Mouse (Mus musculus) layer of hippocampus, adult 8-10 months (tissue): Measurements from ENCODE around the gene Tle2. TPM values are rescaled to one million over a fixed set of nuclear protein-coding genes. Genes with fewer than 3 reads are reported as not detected.

ENCODE experiments used
- DNase-seq, 2 experiments: peaks; one replicate each; pipeline ENCODE4 v3.0.0; 2022; ENCODE audit warnings: low spot score in 2 of 2
- total RNA-seq, 4 experiments: library from RNA; stranded (reverse); gene quantifications; 2 replicates each; pipeline ENCODE4 v1.2.4; 2022

Gene Tle2
- total RNA-seq, 4 experiments from 2014 or later = 34.5 to 59.9 (median 38.5) TPM

- DNase-seq = no peak
Observed at GRCm38 (mm10) chr10:81572975-81573374, 1.4 kb upstream of the Tle2 start.

GRCm38 (mm10) chr10:81575208-81575631 is 859 bp downstream of the Tle2 start:
- DNase-seq = no peak

GRCm38 (mm10) chr10:81575695-81576094 is 1.3 kb downstream of the Tle2 start:
- DNase-seq = no peak

- no peak for DNase-seq
Observed at GRCm38 (mm10) chr10:81579967-81580366, 5.6 kb downstream of the Tle2 start.

- DNase-seq = no peak
Observed at GRCm38 (mm10) chr10:81580441-81581070, 6.2 kb downstream of the Tle2 start.

- no peak for DNase-seq
Observed at GRCm38 (mm10) chr10:81583347-81583746, 9.0 kb downstream of the Tle2 start.

GRCm38 (mm10) chr10:81588739-81589138 is 14.4 kb downstream of the Tle2 start:
- DNase-seq = no peak

GRCm38 (mm10) chr10:81591846-81592245 is 17.5 kb downstream of the Tle2 start:
- no peak for DNase-seq

GRCm38 (mm10) chr10:81592631-81593030 is 18.3 kb downstream of the Tle2 start:
- no peak for DNase-seq

- no peak for DNase-seq
Observed at GRCm38 (mm10) chr10:81593223-81593622, 18.9 kb downstream of the Tle2 start.

GRCm38 (mm10) chr10:81593935-81594334 is 19.6 kb downstream of the Tle2 start:
- DNase-seq = no peak

- DNase-seq = no peak
Observed at GRCm38 (mm10) chr10:81595599-81595998, 21.2 kb downstream of the Tle2 start.

- DNase-seq = no peak
Observed at GRCm38 (mm10) chr10:81596611-81597010, 22.2 kb downstream of the Tle2 start.

- DNase-seq = no peak
Observed at GRCm38 (mm10) chr10:81597137-81597950, 23.0 kb downstream of the Tle2 start.

GRCm38 (mm10) chr10:81598342-81598741 is 24.0 kb downstream of the Tle2 start:
- DNase-seq = no peak

GRCm38 (mm10) chr10:81598871-81599270 is 24.5 kb downstream of the Tle2 start:
- DNase-seq = no peak

- no peak for DNase-seq
Observed at GRCm38 (mm10) chr10:81599630-81600029, 25.3 kb downstream of the Tle2 start.

GRCm38 (mm10) chr10:81600096-81600495 is 25.7 kb downstream of the Tle2 start:
- no peak for DNase-seq

GRCm38 (mm10) chr10:81600738-81601203 is 26.4 kb downstream of the Tle2 start, which contains the start of gene Tle6:
Tle6 (minus strand) TSS chr10:81601073.
- peak; percentile 94 for DNase-seq

GRCm38 (mm10) chr10:81601396-81601905 is 27.1 kb downstream of the Tle2 start:
- no peak for DNase-seq

- DNase-seq = no peak
Observed at GRCm38 (mm10) chr10:81602741-81603151, 28.4 kb downstream of the Tle2 start.
